Mouse (Mus musculus) cerebellum, adult 2 months (tissue): ENCODE results near the gene Prx.

Source experiments
- CTCF ChIP-seq: fragments of 200-500 bp; IDR thresholded peaks from 2 replicates; pipeline ENCODE4 v1.5.1; 2011; ENCODE audit warnings: low read depth, mild to moderate bottlenecking, control low read depth, low read length, moderate library complexity, borderline replicate concordance; ENCODE audit not compliant: insufficient read depth
- POLR2A ChIP-seq: fragments of 200-500 bp; IDR thresholded peaks from 2 replicates; pipeline ENCODE4 v1.6.1; 2011; ENCODE audit warnings: low read length, control low read depth, borderline replicate concordance; ENCODE audit not compliant: insufficient read depth

DNA sequence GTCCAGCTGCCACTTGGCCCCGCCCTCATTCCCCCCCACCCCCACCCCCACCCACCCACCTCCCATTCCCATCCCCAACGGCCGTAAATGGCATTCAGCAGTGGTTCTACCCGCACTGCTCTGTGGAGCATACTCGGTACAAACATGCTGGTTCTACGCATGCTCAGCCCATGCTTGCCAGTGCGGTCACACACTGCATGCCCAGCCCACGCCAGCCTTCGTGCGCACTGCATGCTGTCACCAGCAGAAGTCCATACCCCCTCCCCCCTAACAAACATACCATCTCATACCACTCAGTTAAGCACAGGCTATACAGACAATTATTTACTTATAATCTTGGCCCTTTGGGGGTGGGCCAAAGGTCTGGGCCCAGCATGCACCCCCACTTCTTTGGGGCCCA is 32.6 kb downstream of the Prx start:
- TF ChIP-seq CTCF (no peak), POLR2A (no peak)
